Mouse (Mus musculus): ENCODE data around the gene Mylk4.

Mylk4 gene

GRCm38 (mm10) chr13:32706651-32707288 is 77.0 kb downstream of the Mylk4 start:
- no peak for DNase-seq (ENCODE audit: low spot score)

- no peak for DNase-seq (ENCODE audit: low spot score)
Observed at GRCm38 (mm10) chr13:32705315-32705714, 78.4 kb downstream of the Mylk4 start.

DNA sequence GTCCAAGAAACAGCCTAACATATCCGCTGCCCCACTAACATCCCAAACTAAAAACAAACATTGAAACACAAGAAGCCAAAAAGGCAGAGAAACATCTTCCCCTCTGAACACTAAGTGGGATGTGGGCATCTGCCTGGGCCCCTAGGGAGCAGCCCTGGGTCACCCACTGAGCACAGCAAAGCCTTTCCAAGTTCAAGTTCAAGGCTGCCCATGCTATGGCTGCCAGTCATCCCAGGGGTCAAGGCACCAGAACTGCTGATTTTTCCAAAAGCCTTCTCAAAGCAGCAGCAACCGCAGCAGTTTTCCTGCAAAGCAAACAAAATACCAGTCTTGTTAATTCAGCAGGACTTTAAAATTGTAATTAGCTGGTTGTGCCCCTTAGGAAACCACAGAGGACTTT is 78.8 kb downstream of the Mylk4 start:
- DNase-seq (ENCODE audit: low spot score), result no peak

- no peak for DNase-seq (ENCODE audit: low spot score)
Observed at GRCm38 (mm10) chr13:32701564-32701963, 82.2 kb downstream of the Mylk4 start.

DNA sequence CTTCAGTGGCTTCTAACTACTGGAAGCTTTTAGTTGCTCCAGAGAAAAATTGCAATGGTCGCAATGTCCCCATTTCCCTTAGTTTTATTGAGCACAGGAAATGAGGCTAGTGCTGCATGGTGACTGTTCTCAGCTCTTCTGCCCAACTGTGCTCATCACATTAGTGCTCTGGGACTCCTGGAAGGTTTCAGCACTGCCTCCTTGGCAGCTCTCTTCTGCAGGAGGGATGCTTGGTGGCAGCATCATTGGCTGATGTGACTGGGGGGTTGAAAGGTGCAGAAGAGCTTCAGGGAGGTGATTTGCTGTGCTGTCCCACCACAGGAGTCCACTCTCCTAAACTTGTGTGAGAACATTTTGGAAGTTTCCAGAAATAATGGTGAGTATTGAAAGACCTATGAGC is 84.4 kb downstream of the Mylk4 start:
- no peak for DNase-seq (ENCODE audit: low spot score)

GRCm38 (mm10) chr13:32698956-32699355 is 84.8 kb downstream of the Mylk4 start:
- no peak for DNase-seq (ENCODE audit: low spot score)

GRCm38 (mm10) chr13:32693886-32694455 is 89.8 kb downstream of the Mylk4 start:
- no peak for DNase-seq (ENCODE audit: low spot score)

GRCm38 (mm10) chr13:32692563-32692962 is 91.2 kb downstream of the Mylk4 start:
- DNase-seq (ENCODE audit: low spot score), result no peak

- no peak for DNase-seq (ENCODE audit: low spot score)
Observed at GRCm38 (mm10) chr13:32690279-32690678, 93.5 kb downstream of the Mylk4 start.

GRCm38 (mm10) chr13:32680868-32681515 is 102.8 kb downstream of the Mylk4 start:
- DNase-seq (ENCODE audit: low spot score), result no peak

DNA sequence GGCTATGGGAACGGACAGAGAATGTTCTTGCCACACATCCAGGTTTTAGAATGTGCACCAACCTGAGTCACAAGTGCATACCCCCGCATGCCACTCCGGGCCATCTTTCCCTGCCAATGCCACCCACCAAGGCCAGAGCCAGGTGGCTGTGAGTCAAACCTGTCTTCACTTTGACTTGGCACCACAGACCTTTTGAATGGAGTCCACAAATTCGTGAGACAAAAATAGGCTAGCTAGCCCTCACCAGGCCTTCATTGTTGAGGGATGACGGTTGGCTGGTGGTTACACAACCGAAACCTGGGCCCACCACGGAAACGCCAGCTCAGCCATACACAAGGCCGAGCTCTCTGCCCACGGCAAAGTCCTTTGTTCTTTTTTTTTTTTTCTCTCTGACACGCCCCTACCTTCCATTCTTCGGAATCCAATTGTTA is 103.6 kb downstream of the Mylk4 start:
- DNase-seq (ENCODE audit: low spot score), result no peak

DNA sequence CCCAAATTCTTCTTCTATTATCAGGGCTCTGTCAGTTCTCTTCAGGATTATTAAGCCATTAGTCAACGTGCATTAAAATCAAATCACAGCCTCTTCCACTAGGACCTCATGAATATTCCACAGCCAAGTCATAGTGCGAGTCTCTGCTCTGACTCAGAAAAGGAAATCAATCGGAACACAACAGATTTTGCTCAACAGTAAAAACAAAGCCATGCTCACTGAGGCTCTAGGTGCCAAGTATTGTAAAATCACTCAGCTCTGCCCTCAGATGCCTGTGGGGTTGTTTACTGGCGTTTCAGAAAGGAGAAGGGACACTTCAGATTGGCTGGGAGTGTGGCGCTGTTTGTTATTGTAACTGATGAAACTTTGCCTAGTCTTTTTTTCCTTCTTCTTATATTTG is 104.8 kb downstream of the Mylk4 start:
- no peak for DNase-seq (ENCODE audit: low spot score)

DNA sequence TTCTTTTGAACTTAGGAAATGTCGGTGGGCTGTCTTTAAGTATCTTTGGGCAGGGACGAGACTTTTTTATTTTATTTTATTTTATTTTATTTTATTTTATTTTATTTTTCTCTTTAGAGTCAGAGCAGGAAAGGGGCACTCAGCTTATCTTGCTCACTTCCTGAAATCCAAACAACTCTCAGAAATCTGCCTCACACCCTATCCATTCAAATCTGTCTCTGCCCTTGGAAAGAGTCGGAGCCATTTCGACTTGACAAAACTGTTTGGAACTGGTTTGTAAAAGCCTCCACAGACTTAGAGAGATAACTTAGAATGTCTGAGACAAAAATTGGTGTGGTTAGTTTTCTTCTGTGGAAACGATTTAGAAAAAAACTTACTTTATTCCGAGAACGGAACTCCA is 113.0 kb downstream of the Mylk4 start:
- DNase-seq (ENCODE audit: low spot score), result no peak

DNA sequence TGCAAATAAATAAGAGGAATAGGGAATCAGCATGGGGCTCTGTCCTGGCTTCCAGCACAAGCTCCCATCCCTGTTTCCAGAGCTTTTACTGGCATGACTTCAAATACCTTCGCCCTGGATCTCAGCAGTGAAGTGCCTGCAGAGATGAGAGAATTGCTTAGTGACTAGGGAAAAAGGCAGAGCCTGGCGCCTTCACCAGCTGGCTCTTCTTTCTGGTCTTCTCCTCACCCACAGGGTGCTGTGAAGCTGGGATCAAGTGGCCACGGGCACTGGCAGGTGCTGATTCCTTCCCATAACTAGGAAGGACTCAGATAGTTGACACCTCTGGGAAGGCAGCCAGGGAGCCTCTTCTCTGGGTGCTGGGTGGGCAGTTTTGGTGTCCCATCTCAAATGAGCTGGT is 115.5 kb downstream of the Mylk4 start:
- no peak for DNase-seq (ENCODE audit: low spot score)

DNA sequence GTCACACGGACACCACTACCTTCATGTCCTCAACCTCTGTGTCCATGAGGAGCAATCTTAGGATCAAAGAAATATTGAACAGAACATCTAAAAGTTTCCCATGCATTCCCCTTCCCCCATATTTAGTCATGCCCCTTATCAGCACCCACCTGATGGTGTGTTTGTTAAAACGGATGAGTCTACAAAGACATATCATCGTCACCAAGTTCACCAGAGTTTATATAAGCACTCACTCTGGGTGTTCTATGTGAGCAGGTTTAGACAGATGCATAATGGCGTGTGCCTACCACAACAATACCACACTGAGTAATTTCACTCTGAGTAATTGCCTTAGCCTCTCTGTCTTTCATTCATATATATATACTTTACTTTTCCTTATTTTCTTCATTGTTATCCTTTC is 116.4 kb downstream of the Mylk4 start:
- no peak for DNase-seq (ENCODE audit: low spot score)

GRCm38 (mm10) chr13:32662041-32662440 is 121.7 kb downstream of the Mylk4 start:
- DNase-seq (ENCODE audit: low spot score), result no peak

DNA sequence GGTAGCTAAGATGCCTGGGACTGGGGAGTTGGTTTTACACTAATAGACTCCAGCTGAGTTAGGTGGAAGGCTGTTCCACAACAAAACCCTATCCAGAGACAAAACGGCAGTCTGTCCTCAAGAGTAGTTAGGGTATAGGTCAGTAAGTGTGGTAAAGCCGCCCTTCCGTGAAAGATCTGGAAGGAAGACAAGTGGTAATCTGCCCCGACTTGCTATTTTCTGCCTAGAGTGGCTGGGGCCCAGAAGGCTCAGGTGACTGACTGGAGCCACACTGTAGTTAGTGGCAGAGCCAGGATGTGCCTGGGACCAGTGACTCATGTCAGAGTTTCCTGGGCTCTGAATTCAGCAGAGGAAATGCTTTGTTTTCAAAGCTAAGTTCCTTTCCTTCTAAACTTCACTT is 123.5 kb downstream of the Mylk4 start:
- no peak for DNase-seq (ENCODE audit: low spot score)

- no peak for DNase-seq (ENCODE audit: low spot score)
Observed at GRCm38 (mm10) chr13:32659271-32659670, 124.5 kb downstream of the Mylk4 start.

DNA sequence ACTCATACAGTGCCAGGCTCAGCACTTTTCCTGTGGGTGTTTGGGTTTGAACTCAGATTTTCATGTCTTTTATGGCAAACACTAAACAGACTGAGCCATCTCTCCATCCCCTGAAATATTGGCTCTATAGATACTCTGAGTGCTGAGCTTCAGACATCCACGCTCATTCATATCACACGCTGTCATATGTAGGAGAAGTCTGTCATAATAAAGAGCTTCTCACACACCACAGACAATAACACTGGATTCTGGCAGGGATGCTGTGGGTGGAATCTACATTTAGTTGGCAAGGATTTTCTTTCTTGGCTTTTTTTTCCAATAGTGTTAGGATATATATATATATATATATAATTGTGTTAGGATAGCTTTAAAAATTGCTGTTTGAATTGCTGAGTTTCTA is 126.2 kb downstream of the Mylk4 start:
- no peak for DNase-seq (ENCODE audit: low spot score)

Measured in urinary bladder, postnatal 10 days (tissue).